Mouse (Mus musculus): ENCODE measurements around the gene Ins2. TPM values are rescaled to one million over a fixed set of nuclear protein-coding genes. Genes with fewer than 3 reads are reported as not detected.

The Ins2 gene
- total and polyA plus RNA-seq, 3 experiments: not detected

DNA sequence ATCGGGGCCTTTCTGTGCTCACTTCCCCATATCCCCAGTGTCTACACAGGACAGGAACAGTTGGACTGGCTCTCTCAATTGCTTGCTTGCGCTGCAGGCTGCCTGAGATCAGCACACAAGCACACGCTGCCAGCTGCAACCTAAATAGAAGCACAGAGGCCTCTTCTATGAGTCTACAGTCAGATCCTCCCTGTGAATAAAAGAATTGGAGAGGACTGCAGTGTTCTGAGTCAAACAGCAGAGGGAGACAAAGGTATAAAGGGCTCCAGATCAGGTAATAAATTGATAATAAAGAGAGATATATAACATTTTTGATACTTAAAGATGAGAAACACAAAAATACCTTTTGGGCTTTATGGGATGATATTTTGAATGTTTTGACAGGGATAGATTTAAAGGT, 17.2 kb downstream of the Ins2 start:
- H3K9me3 ChIP-seq (replicated peaks; ENCODE audit: insufficient read depth, low read length): no peaks in the 10 kb centered on the region
- H3K27me3 ChIP-seq (ENCODE audit: control insufficient read depth in 1 of 2, insufficient read depth in 2 of 2, low read length in 2 of 2): peaks cover 2 to 5% of the 10 kb centered on the region in 2 experiments; a peak in 3 of 4 replicates
- H3K79me2 ChIP-seq (ENCODE audit: control insufficient read depth, insufficient read depth, low read length, poor library complexity): no peaks in the 10 kb centered on the region
- TF ChIP-seq USF1 (IDR thresholded peaks at IDR 0.05; ENCODE audit: low read depth, low read length): no peak
- TF ChIP-seq CTCF (IDR thresholded peaks at IDR 0.05 in 2 of 3, conservative IDR thresholded peaks at IDR 0.05 in 1 of 3; ENCODE audit: control insufficient read depth in 1 of 3, insufficient read depth in 1 of 3, low read depth in 2 of 3, low read length in 3 of 3, poor library complexity in 1 of 3, severe bottlenecking in 1 of 3): peak in 2 of 3 experiments; percentile 28 to 52; a peak in 4 of 6 replicates
- peak; percentile 23; the same call in 1 of the 2 replicates for TF ChIP-seq SMC3 (IDR thresholded peaks at IDR 0.05; ENCODE audit: low read depth, low read length)
- no peak overlapping the region for H3K4me3 ChIP-seq (ENCODE audit: control insufficient read depth in 1 of 2, insufficient read depth in 1 of 2, low read depth in 2 of 2, low read length in 2 of 2)
- H3K36me3 ChIP-seq (ENCODE audit: control insufficient read depth in 1 of 2, insufficient read depth in 2 of 2, low read length in 2 of 2): no peaks in the 10 kb centered on the region
- H3K9ac ChIP-seq (ENCODE audit: control insufficient read depth, low read depth, low read length, poor library complexity, severe bottlenecking): no peak overlapping the region
- no peak overlapping the region for H3K27ac ChIP-seq (ENCODE audit: control insufficient read depth, low read depth, low read length)
- no peaks in the 10 kb centered on the region for H3K4me1 ChIP-seq (ENCODE audit: control insufficient read depth in 1 of 2, insufficient read depth in 2 of 2, low read length in 2 of 2)
- no peak for DNase-seq (ENCODE audit: low read depth, low spot score)

DNA sequence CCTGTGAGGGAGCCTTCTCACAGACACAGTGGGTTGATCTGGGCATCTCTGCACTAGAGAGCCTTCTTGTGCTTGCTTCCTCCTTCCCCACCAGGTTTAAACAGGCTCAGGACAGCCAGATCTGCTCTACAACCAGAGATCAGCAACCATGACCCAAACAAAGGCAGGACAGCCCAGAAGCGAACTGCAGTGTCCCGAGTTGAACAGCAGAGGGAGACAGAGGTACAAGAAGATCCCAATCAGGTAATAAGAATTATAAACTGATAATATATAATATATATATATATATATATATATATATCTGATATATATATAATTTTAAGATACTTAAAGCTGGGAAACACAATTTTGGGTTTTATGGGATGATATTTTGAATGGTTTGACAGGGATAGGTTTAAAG, 22.5 kb downstream of the Ins2 start:
- H3K27me3 ChIP-seq (ENCODE audit: control insufficient read depth in 1 of 2, insufficient read depth in 2 of 2, low read length in 2 of 2): peaks cover 0 to 4% of the 10 kb centered on the region in 2 experiments; a peak in 3 of 4 replicates
- H3K36me3 ChIP-seq (ENCODE audit: control insufficient read depth in 1 of 2, insufficient read depth in 2 of 2, low read length in 2 of 2): no peaks in the 10 kb centered on the region
- H3K4me1 ChIP-seq (ENCODE audit: control insufficient read depth in 1 of 2, insufficient read depth in 2 of 2, low read length in 2 of 2): no peaks in the 10 kb centered on the region
- H3K27ac ChIP-seq (ENCODE audit: control insufficient read depth, low read depth, low read length): no peak overlapping the region
- TF ChIP-seq EP300 (IDR thresholded peaks at IDR 0.05; ENCODE audit: low read depth in 1 of 2, low read length in 2 of 2) (no peak), SMC3 (IDR thresholded peaks at IDR 0.05; ENCODE audit: low read depth, low read length) (peak; percentile 19; the same call in 1 of the 2 replicates), NRF1 (IDR thresholded peaks at IDR 0.05; ENCODE audit: insufficient read depth, low read depth, low read length, poor library complexity, severe bottlenecking) (no peak), TCF12 (IDR thresholded peaks at IDR 0.05; ENCODE audit: low read depth, low read length) (no peak), E2F4 (IDR thresholded peaks at IDR 0.05; ENCODE audit: borderline replicate concordance, low read depth, low read length) (no peak), ELF1 (IDR thresholded peaks at IDR 0.05; ENCODE audit: low read depth, low read length) (no peak), ZNF384 (IDR thresholded peaks at IDR 0.05; ENCODE audit: low read depth, low read length) (no peak), MYB (IDR thresholded peaks at IDR 0.05; ENCODE audit: low read depth, low read length) (no peak), MYC (IDR thresholded peaks at IDR 0.05; ENCODE audit: low read depth, low read length) (no peak), CTCF (IDR thresholded peaks at IDR 0.05 in 2 of 3, conservative IDR thresholded peaks at IDR 0.05 in 1 of 3; ENCODE audit: control insufficient read depth in 1 of 3, insufficient read depth in 1 of 3, low read depth in 2 of 3, low read length in 3 of 3, poor library complexity in 1 of 3, severe bottlenecking in 1 of 3) (peak; percentile 50 to 69 (median 63))
- H3K9me3 ChIP-seq (replicated peaks; ENCODE audit: insufficient read depth, low read length): no peaks in the 10 kb centered on the region
- peak; percentile 42 for DNase-seq (ENCODE audit: low read depth, low spot score)
- no peak overlapping the region for H3K4me3 ChIP-seq (ENCODE audit: control insufficient read depth in 1 of 2, insufficient read depth in 1 of 2, low read depth in 2 of 2, low read length in 2 of 2)
- H3K9ac ChIP-seq (ENCODE audit: control insufficient read depth, low read depth, low read length, poor library complexity, severe bottlenecking): no peak overlapping the region
- no peaks in the 10 kb centered on the region for H3K79me2 ChIP-seq (ENCODE audit: control insufficient read depth, insufficient read depth, low read length, poor library complexity)

DNA sequence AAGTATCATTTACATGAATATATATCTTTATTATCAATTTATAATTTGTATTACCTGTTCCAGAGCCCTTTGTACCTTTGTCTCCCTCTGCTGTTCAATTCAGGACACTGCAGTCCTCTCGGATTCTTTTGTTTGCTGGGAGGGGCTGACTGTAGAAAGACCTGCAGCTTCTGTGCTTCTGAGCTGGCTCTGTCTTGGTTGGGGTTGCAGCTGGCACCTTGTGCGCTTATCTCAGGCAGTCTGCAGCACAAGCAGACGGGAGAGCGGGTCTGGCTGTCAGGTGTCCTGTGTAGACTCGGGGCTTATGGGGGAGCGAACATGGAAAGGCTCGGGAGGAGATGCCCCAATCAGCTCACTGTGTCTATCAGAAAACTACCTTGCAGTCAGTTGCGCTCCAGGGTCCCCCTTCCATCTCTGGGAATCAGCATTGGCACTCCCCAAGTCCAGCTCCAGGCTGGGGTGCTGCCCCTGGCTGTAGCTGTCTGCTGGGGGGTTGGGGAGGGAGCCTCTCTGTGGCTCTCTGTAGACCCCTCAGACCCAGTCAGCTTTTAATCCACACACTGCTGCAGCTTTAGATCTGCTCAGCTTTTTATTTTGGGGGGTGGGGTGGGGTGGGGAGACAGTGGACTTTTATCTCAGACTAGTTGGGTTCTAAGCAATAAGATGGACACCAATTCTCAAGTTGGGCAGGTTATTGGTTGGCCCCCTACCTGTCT, 28.2 kb downstream of the Ins2 start:
- no peak overlapping the region for H3K27ac ChIP-seq (ENCODE audit: control insufficient read depth, low read depth, low read length)
- no peaks in the 10 kb centered on the region for H3K79me2 ChIP-seq (ENCODE audit: control insufficient read depth, insufficient read depth, low read length, poor library complexity)
- H3K4me1 ChIP-seq (ENCODE audit: control insufficient read depth in 1 of 2, insufficient read depth in 2 of 2, low read length in 2 of 2): no peaks in the 10 kb centered on the region
- peak; percentile 50 for DNase-seq (ENCODE audit: low read depth, low spot score)
- TF ChIP-seq SMC3 (IDR thresholded peaks at IDR 0.05; ENCODE audit: low read depth, low read length) (peak; percentile 83), CTCF (IDR thresholded peaks at IDR 0.05 in 2 of 3, conservative IDR thresholded peaks at IDR 0.05 in 1 of 3; ENCODE audit: control insufficient read depth in 1 of 3, insufficient read depth in 1 of 3, low read depth in 2 of 3, low read length in 3 of 3, poor library complexity in 1 of 3, severe bottlenecking in 1 of 3) (peak; percentile 48 to 75 (median 74)), NELFE (IDR thresholded peaks at IDR 0.05; ENCODE audit: low read depth, low read length) (no peak), ZC3H11A (IDR thresholded peaks at IDR 0.05; ENCODE audit: low read depth, low read length) (peak; percentile 40; the same call in 1 of the 2 replicates), JUND (IDR thresholded peaks at IDR 0.05; ENCODE audit: low read depth, low read length) (no peak), RAD21 (IDR thresholded peaks at IDR 0.05; ENCODE audit: low read depth, low read length) (peak; percentile 61)
- H3K36me3 ChIP-seq (ENCODE audit: control insufficient read depth in 1 of 2, insufficient read depth in 2 of 2, low read length in 2 of 2): no peaks in the 10 kb centered on the region
- no peaks in the 10 kb centered on the region for H3K9me3 ChIP-seq (replicated peaks; ENCODE audit: insufficient read depth, low read length)
- H3K9ac ChIP-seq (ENCODE audit: control insufficient read depth, low read depth, low read length, poor library complexity, severe bottlenecking): no peak overlapping the region
- no peaks in the 10 kb centered on the region; a peak in 1 of 4 replicates for H3K27me3 ChIP-seq (ENCODE audit: control insufficient read depth in 1 of 2, insufficient read depth in 2 of 2, low read length in 2 of 2)
- no peak overlapping the region for H3K4me3 ChIP-seq (ENCODE audit: control insufficient read depth in 1 of 2, insufficient read depth in 1 of 2, low read depth in 2 of 2, low read length in 2 of 2)
